Mouse (Mus musculus): ENCODE measurements around the gene Fhl2. TPM values are rescaled to one million over a fixed set of nuclear protein-coding genes. Genes with fewer than 3 reads are reported as not detected.
"Not testable (repeated sequence)": the region's sequence is repeated elsewhere in the genome, so short reads cannot be mapped to it uniquely, and the experiment has no call there.

The Fhl2 gene
- total and polyA plus RNA-seq, 3 experiments: 15.4 to 37.1 (median 20.0) TPM

DNA sequence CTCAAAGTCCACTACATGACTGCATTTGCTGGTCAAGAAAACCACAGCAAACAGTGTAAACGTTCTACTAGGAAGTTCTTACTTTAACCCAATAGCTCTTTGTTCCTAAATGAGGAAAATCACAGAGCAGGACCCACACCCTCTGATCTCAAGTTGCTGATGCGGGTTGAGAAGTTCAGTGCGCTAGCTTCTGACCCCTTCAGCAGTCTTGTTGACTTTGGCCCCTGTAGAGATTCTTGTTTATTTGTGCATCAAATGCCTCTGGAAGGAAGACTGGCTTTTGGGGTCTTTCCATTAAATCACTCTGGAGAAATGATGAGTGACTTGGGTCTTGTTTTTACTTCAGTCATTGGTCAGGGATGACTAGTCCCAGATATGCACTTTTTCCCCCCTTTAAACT lies 46.6 kb downstream of the Fhl2 start:
- DNase-seq: no peak

DNA sequence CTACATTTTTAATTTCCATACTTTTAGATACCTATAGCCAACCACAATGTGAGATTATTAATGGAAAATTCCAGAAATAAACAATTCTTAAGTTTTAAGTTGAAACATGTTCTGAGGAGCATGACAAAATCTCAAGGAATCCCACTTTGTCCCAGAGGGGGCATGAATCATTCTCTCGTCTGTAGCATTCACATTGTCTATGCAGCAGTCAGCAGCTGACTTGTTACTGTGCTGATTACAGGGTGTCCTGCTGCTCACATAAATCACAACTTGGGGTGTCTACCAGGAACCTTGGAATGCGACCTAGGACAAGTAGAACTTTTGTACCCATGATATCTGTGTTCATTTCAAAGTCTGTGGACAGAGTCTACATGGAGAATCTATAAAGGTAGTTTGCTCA lies 49.3 kb downstream of the Fhl2 start:
- no peak for DNase-seq

DNA sequence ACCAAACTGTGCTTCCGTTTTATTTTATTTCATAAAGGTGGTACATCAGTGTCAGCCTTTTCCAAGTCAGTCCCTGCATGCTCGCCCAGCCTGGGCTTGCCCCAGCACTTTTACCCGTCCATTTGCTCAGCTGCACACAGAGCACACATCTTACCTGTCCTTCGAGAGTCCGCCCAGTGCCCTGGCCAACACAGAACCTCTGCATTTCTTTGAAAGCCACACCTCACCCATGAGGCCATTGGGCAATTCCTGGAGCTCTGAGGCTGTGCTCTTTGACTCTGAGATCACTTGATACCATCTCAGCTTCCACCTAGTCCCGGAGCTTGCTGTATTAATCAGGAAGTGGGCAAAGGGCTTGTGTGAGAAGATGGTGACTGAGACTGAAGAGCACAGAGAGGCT lies 51.4 kb downstream of the Fhl2 start:
- DNase-seq: no peak

DNA sequence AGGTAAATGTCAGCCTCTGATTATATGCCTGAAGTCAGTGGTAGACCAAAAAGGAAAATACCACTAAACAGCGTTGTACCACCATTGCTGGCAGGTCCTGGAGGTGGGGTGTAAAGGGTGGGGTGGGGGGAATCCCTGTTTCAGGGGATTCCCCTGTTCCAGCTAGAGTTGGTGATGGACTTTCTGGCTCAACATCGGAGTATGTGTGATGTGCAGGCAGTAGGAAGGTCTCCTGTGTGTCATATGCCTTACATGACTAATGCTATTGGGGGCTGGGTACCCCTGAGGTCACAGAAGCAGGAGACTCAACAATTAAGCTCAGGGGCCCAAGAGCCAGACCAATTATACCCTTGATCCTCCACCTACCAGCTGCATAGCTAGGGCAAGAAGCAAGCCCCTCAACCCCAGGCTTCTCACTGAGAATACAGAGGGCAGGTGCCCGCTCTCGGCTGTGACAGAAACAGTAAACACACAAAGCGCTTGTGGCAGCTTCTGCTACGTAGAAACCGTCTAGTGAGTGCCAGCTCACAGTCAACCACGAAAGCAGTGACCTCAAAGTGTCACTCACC lies 52.4 kb downstream of the Fhl2 start:
- DNase-seq: peak; percentile 54

DNA sequence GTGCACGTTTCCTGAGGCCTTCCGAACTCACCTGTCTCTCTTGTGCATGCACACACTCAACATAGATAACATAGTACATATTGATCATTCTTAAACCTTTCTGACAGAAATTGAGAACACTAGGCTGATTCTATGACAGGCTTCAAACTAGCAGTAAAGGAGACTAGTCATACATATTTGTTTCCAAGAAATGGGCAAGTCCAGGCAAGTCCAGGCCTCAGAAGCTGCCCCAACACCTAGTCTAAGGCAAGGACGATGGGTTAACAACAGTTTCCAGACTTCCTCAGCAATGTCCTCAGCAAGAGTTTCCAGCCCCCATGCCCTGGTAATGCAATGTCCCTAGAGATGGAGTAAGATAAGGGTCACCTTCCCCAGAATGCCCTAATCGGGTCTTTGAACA lies 53.0 kb downstream of the Fhl2 start:
- no peak for DNase-seq

DNA sequence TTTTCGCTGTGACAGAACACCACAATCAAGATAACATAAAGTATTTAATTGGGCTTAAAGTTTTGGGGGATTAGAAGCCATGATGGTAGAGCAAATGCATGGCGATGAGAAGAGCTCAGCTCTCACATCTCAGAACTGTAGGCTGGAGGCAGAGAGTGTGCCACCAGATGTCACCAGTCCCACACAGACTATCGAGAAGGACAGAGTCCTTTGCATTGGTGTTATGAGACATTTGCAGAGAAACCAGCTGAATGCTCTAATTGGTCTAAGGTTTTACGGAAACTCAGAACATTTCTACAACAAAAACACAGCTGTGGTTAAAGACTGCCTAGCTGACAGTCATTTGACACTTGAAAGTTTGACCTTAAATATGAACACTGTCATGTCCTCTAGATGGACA lies 53.5 kb downstream of the Fhl2 start:
- DNase-seq: peak; percentile 27

DNA sequence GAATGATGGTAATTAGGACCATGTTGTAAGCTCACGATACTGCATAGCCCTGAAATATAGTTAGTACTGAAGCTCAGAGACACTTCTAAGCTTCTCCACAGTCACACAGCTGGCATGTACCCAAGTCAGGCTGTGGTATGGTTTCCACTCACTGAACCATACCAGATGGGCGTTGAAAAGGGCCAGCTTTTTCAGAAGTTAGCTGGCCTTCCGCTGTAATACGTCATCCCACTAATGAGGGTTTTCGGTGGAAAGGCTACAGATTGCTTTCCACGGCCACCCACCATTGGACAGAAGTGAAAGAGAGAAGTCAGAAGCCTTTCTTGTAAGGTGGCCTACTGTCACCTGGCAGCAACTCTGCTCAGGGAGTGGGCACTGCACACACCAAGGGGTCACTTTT lies 53.9 kb downstream of the Fhl2 start:
- no peak for DNase-seq

DNA sequence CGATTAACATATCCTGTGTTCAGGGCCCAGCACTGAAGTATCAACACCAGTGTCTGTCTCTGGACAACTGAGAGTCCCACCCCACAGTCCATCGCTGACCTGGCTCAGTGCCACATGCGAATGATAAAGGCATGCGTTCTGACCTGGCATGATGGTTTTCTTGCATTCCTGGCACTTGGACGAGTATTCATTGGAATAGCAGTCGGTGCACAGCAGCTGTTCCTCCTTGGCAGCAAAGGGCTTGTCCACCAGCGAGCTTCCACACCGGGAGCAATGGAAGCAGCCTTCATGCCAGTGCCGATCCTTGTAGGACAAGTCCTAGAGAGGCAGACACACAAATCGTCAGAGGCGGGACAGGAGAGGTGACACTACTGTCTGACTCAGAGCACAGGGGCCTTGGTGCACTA lies 55.2 kb downstream of the Fhl2 start:
- peak; percentile 48 for DNase-seq

DNA sequence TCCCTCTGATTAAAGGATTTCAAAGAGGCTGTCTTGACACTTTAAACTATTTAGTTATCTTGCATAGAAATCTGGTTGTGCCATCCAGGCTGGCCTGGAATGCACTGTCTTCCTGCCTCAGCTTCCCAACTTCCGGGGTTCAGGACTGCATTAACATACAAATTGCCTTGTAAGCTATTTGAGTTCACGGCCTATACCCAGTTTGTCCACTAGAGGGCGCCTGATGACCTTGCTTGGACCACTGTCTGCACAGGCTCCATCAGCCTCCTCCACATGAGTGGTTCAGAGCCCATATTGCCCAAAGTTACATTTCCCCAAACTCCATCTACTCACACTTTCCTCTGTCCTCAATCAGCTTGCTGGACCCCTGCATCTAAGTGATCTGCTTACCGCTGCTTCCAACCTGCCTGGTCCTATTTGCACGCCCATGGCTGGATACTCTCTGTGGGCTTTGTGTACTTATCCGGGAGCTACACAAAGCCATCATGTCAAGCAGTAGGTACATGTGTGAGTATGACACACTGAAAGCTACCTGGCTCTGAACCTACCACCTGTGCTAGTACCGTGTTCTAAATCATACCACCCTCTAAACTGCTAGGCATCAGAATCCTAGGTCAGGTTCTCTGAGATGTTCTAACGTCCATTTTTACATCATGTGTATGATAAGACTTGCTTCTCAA lies 57.1 kb downstream of the Fhl2 start:
- DNase-seq: peak; percentile 82

DNA sequence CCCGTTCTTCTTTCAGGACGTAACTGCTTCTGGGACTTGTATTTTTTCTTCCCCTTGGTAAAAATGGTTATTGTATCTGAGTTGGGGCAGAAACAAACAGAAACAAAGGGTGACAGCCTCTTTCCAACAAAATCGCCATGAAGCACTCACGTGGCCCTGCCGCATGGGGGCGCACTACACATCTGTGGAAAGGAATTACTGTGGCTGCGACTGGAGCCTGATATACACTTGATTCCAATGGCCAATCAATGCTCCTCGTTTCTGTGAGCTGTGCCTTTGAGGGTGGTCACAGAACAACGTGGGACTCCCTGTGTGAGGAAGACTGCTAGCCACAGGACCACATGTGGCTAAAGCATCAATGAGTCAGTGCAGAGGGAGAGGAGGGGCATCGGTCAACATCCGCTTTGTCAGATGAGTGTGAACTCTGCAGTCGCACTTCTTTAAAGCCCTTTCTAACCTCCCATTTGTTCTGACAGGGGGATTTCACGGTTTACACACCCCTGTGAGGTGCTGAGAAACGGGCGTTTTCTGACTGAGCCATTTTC lies 58.4 kb downstream of the Fhl2 start:
- no peak for DNase-seq

DNA sequence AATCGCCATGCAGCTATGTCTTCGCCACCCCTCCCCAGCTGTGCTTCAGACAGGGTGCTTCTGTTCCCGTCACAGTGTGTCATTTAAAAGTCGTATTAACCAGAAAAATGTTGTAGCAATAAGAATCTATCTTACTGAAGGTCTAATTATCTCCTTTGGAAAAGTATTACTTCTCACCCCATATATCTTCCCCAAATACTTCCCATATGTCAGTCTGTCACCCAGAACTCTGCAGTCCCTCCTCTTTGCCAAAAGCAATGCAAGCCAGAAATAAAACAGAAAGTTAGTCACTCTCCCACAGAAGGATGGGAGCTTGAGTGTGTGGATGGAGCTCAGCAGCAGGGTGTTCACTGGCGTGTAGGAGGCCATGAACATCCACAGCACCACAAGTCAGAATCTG lies 59.5 kb downstream of the Fhl2 start:
- no peak for DNase-seq

DNA sequence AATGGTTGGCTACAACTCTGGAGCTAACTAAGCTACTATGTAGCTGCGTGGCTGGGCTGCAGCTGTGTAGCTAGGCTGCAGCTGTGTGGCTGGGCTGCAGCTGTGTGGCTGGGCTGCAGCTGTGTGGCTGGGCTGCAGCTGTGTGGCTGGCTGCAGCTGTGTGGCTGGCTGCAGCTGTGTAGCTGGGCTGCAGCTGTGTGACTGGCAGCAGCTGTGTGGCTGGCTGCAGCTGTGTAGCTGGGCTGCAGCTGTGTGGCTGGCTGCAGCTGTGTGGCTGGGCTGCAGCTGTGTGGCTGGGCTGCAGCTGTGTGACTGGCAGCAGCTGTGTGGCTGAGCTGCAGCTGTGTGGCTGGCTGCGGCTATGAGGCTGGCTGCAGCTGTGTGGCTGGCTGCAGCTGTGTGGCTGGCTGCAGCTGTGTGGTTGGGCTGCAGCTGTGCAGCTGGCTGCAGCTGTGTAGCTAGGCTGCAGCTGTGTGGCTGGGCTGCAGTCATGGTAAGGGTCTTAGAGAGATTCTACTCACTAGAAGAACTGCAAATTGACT lies 60.2 kb downstream of the Fhl2 start:
- not testable (repeated sequence) for DNase-seq

DNA sequence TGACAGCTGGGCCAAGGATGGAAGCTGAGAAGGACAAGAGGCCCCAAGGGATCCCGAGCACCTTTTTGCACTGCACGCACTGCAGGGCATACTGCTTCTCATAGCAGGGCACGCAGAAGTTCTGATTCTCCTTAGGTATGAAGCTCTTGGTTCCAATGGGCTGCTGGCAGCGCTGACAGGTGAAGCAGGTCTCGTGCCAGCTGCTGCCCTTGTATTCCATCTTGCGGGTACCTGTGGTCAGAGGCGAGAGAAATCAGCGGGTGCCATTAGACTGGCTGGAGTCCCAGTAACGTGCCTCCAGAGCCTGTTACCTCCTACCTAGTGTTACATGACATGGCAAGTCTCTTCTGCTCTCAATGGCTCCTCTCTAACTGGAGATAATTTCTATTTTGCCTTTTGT lies 65.2 kb downstream of the Fhl2 start:
- no peak for DNase-seq

DNA sequence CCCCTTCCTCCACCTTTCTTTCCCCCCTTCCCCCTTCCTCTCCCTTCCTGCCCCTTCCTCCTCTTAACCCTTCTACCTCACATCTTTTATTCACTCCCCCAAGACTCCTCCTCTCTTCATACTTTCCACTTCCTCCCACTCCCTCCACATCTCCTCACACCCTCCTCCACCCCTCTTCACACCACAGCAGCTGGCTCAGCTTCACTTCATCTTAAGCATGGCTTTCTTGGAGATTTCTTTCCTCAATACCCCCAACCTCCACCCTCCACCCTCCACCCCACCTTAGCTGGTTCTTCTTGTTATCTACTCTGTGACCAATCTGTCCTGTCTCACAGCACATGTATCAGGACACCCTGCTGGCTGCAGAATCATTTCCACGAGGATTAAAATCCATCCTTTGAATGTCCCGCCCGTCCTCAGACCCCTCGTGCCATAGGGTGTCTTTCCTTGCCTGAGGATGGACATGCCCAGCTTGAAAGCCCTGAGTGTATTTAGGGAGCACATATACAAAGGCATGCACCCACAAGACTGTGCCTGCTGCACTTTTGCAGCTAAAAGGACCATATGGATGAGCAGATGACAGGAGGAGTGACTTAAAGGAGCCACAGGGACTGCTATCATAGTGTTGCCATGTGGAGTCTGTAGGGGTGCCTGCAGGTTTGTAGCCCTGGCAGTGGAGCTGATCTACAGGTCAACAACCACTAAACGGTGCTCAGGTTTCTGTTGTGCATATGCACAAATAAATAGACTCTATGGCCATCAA lies 66.4 kb downstream of the Fhl2 start:
- DNase-seq: no peak

DNA sequence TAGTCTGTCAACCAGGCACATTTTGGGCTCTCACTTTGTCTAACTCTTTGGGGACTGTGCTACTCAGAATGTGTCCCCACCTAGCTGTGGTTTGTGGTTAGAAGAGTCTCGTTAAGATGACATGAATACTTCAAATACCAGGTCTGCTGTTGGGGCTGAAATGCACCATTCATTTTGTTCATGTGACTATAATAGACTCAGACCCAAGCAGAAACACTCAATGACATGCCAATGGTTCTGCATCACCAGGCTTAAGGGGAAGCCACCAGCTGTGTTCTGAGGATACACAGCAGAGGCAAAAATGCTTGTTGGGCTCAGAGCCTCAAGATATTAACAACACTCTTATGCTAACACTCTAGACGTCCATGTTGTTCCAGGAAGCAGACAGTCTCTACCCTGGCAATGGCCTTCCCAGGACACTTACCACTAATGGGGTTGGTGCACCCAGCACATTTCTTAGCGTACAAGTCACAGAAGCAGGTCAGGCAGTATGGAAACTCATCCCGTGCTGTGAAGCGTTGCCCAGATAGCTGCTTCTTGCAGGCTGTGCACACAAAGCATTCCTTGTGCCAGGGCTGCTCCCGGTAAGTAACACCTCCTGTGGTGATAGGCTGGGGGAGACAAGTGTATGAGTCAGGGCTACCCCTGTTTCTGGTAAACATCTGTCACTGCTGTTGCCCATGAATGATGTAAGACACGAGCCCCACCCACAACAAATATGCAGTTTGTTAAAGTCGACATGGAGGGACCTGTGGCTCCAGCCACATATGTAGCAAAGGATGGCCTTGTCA lies 68.8 kb downstream of the Fhl2 start:
- no peak for DNase-seq

DNA sequence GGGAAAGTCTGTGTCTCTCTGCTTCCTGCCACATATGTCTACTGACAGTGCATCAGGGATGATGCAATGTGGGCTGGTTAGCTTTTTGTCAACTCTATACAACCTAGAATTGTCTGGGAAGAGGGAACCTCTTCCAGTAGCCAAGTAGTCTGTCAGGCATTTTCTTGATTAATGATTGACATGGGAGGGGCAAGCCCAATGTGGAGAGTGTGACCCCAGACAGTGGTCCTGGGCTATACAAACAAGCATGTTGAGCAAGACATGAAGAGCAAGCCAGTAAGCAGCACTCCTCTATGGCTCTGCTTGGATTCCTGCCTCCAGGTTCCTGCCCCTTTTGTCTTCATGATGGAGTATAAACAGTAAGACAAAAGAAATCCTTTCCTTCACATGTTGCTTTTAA lies 69.6 kb downstream of the Fhl2 start:
- DNase-seq: no peak

DNA sequence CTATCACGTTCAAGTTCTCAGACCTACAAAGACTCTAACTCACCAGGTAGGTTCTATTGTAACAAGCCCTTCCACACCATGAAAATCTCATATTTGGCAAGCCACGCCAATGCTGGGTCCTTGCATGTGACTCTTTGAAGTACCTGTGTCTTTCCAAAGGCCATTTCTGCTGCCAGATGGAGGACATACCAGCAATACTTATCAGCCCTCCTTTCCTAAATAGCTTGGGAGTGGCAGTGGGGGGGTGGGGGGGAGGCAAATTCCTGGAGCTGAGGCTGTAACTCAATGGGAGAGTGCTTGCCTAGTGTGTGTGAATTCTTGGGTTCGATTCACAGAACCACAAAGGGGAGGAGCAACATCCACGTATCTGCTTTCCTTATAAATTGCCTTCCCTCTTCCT lies 72.1 kb downstream of the Fhl2 start:
- DNase-seq: no peak

DNA sequence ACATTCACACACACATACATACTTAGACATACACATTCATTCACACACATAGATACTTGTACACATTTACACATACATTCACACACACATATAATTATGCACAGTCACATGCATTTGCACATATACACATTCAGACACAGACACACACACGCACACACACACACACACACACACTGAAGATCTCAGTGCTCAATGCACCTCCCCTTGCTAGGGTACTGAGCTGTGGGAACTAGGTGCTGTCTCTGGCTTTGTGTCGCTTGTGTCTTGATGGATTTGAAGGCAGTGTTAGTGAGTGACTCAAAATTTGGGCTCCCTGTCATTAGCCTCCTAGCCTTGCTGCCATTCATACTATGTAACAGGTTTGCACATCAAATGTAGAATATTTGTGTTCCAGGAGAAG lies 74.2 kb downstream of the Fhl2 start:
- DNase-seq: no peak

DNA sequence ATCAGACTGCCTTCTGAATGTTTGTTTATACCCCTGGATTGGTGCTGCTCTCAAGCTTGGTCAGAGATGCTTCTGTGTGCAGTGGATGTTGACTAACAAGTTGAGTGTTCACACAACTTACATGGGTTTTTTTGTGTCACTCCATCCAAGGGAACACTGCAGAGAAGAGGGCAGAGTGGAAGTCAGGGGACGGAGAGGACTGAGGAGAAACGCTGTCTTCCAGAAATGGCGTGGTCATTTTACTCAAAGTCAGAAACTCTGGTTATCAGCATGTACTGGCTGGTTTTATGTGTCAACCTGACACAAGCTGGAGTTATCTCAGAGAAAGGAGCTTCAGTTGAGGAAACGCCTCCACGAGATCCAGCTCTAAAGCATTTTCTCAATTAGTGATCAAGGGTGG lies 75.8 kb downstream of the Fhl2 start:
- no peak for DNase-seq

DNA sequence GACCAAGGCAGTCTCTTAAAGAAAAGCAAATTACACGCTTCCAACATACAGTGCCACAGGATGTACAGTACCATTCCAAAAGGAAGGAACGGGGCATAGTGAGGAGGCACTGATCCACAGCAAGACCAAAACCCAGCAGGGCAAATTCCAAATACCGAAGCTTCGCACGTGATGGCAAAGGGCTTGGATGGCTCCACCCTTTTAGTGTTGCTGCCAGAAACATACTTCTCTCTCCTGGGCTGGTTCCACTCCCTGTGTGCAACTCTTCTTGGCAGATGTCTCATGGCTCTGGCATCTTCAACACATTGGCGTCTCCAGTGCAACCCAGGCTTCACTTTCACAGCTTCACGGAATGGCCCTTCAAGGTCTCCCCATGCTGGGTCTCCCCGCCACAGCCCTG lies 79.3 kb downstream of the Fhl2 start:
- no peak for DNase-seq

DNA sequence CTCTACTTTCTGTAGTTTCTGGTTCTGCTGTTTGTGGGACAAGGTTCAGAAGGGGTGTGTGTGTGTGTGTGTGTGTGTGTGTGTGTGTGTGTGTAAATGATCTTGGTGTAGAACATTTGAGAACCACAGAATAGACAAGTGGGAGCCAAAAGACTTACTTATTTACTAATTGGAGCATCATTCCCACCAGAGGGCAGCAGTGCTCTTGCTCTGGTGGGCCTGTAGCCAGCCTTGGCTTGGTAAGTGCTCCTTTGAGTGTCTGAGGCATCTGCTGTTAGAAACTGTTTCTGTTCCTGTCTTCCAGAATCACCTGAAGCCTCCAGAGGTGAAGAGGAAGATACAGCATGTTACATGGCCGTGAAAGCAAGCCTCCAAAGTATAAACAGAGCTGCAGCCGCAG lies 83.9 kb downstream of the Fhl2 start:
- peak; percentile 36 for DNase-seq

DNA sequence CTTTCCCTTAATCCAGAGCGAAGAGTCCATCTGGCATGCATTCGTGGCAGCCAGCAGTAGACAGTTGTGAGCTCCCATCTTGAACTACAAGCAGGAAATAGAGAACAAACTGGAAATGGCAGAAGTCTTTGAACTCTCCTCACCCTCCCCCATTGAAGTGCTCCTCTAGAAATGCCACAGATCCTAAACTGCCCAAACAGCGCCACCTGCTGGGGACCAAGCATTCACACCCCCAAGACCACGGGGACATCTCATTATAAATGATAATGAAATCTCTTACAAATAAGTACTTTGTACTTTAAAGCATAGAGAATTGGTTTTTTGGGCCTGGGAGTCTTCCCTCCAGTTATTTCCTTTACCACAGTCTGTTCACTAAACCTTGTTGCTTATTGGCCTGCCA lies 86.2 kb downstream of the Fhl2 start:
- DNase-seq: peak; percentile 44
